Mouse (Mus musculus): Measurements from ENCODE around the gene Dhdh.

GRCm38 (mm10) chr7:45491264-45491663 lies 2.7 kb upstream of the Dhdh start:
- no peak for TF ChIP-seq POLR2A (IDR thresholded peaks at IDR 0.05; ENCODE audit: control insufficient read depth, low read depth, low read length)
- TF ChIP-seq CTCF (IDR thresholded peaks at IDR 0.05; ENCODE audit: control insufficient read depth, insufficient read depth, insufficient replicate concordance, low read depth, low read length), result no peak
